In genomic region chr15:82368146-82368545, GRCm38 (mm10) we compare ENCODE assay signal across 30 mouse cellular contexts. TPM values are rescaled to one million over a fixed set of nuclear protein-coding genes. Genes with fewer than 3 reads are reported as not detected.
DNase-seq lines count a peak whose midpoint lies in the region; ATAC-seq and TF ChIP-seq lines count a peak whose summit lies in the region.
"Had no signal": no experiment of that assay in that cellular context is flagged by ENCODE, and none has a peak within 500 bp of the region (broad histone marks: within the 10 kb centered on the region; RNA-seq: fewer than 3 reads in every experiment).

No protein-coding gene starts in this region.

- no peak overlapping the region for H3K4me3 ChIP-seq in heart, postnatal 0 days (ENCODE audit: low read depth, low read length)
- H3K4me3 ChIP-seq in kidney, adult 2 months (ENCODE audit: insufficient read depth, low read depth, low read length): no peak overlapping the region
- no peak overlapping the region for H3K4me3 ChIP-seq in midbrain, embryonic 11.5 days (ENCODE audit: low read depth, low read length)
- no peak overlapping the region for H3K4me3 ChIP-seq in midbrain, embryonic 15.5 days
- H3K4me3 ChIP-seq: embryonic facial prominence, embryonic 12.5 days; embryonic facial prominence, embryonic 15.5 days; gastrocnemius, adult 2 months; heart, embryonic 12.5 days; hindbrain, embryonic 12.5 days; hindbrain, embryonic 15.5 days had no signal

- TF ChIP-seq EP300 in heart, postnatal 0 days (IDR thresholded peaks at IDR 0.05; ENCODE audit: low read depth): no peak

- no peaks in the 10 kb centered on the region for H3K36me3 ChIP-seq in heart, postnatal 0 days (replicated peaks; ENCODE audit: control insufficient read depth, insufficient read depth, low read length)
- no peaks in the 10 kb centered on the region for H3K36me3 ChIP-seq in kidney, adult 2 months (ENCODE audit: control insufficient read depth, insufficient read depth, low read length)
- H3K36me3 ChIP-seq in midbrain, embryonic 11.5 days (ENCODE audit: control insufficient read depth, insufficient read depth, low read length): no peaks in the 10 kb centered on the region
- H3K36me3 ChIP-seq in midbrain, embryonic 15.5 days (replicated peaks): no peaks in the 10 kb centered on the region
- H3K36me3 ChIP-seq: embryonic facial prominence, embryonic 12.5 days; embryonic facial prominence, embryonic 15.5 days; hindbrain, embryonic 12.5 days; hindbrain, embryonic 15.5 days had no signal

- TF ChIP-seq CTCF in heart, postnatal 0 days (IDR thresholded peaks at IDR 0.05; ENCODE audit: low read depth): no peak
- TF ChIP-seq CTCF in kidney, adult 2 months (conservative IDR thresholded peaks at IDR 0.05; ENCODE audit: insufficient read depth, insufficient read length, low read depth, low read length): no peak

- H3K4me1 ChIP-seq in heart, postnatal 0 days (ENCODE audit: control insufficient read depth, insufficient read depth): no peaks in the 10 kb centered on the region; the same call in 1 of the 2 replicates
- peaks cover 5% of the 10 kb centered on the region; the same call in 1 of the 2 replicates for H3K4me1 ChIP-seq in kidney, adult 2 months (ENCODE audit: control insufficient read depth, insufficient read depth, low read length)
- H3K4me1 ChIP-seq in midbrain, embryonic 11.5 days (ENCODE audit: control insufficient read depth, insufficient read depth, low read length): no peaks in the 10 kb centered on the region
- no peaks in the 10 kb centered on the region for H3K4me1 ChIP-seq in midbrain, embryonic 15.5 days
- H3K4me1 ChIP-seq: embryonic facial prominence, embryonic 12.5 days; embryonic facial prominence, embryonic 15.5 days; heart, embryonic 12.5 days; hindbrain, embryonic 12.5 days; hindbrain, embryonic 15.5 days had no signal

- no peaks in the 10 kb centered on the region for H3K27me3 ChIP-seq in heart, postnatal 0 days (ENCODE audit: control insufficient read depth, insufficient read depth, low read length)
- no peaks in the 10 kb centered on the region for H3K27me3 ChIP-seq in kidney, adult 2 months (replicated peaks; ENCODE audit: control insufficient read depth, insufficient read depth, low read length)
- no peaks in the 10 kb centered on the region for H3K27me3 ChIP-seq in midbrain, embryonic 11.5 days (ENCODE audit: control insufficient read depth, insufficient read depth, low read length)
- H3K27me3 ChIP-seq in midbrain, embryonic 15.5 days (replicated peaks): no peaks in the 10 kb centered on the region
- H3K27me3 ChIP-seq: embryonic facial prominence, embryonic 12.5 days; embryonic facial prominence, embryonic 15.5 days; hindbrain, embryonic 12.5 days; hindbrain, embryonic 15.5 days had no signal

- H3K9me3 ChIP-seq in heart, postnatal 0 days (replicated peaks; ENCODE audit: control insufficient read depth, low read length): no peaks in the 10 kb centered on the region
- H3K9me3 ChIP-seq in midbrain, embryonic 11.5 days (ENCODE audit: control insufficient read depth, low read length): no peaks in the 10 kb centered on the region
- no peaks in the 10 kb centered on the region for H3K9me3 ChIP-seq in midbrain, embryonic 15.5 days
- H3K9me3 ChIP-seq: embryonic facial prominence, embryonic 12.5 days; embryonic facial prominence, embryonic 15.5 days; heart, embryonic 12.5 days; hindbrain, embryonic 12.5 days; hindbrain, embryonic 15.5 days had no signal

- H3K9ac ChIP-seq in heart, postnatal 0 days (replicated peaks; ENCODE audit: low read depth, low read length): no peak overlapping the region
- no peak overlapping the region for H3K9ac ChIP-seq in midbrain, embryonic 11.5 days (ENCODE audit: low read length)
- H3K9ac ChIP-seq in midbrain, embryonic 15.5 days: no peak overlapping the region
- H3K9ac ChIP-seq: embryonic facial prominence, embryonic 12.5 days; embryonic facial prominence, embryonic 15.5 days; forebrain, postnatal 0 days; heart, embryonic 12.5 days; hindbrain, embryonic 12.5 days; hindbrain, embryonic 15.5 days had no signal

- intact Hi-C loops in heart, postnatal 36 days (cut with DNase I): no loop called here

- no peak overlapping the region for H3K4me2 ChIP-seq in heart, postnatal 0 days (ENCODE audit: low read depth, low read length)
- no peak overlapping the region for H3K4me2 ChIP-seq in midbrain, embryonic 11.5 days
- H3K4me2 ChIP-seq in midbrain, embryonic 15.5 days: no peak overlapping the region
- H3K4me2 ChIP-seq: embryonic facial prominence, embryonic 12.5 days; embryonic facial prominence, embryonic 15.5 days; heart, embryonic 12.5 days; hindbrain, embryonic 12.5 days; hindbrain, embryonic 15.5 days had no signal

- ATAC-seq in heart, postnatal 0 days (ENCODE audit: insufficient read depth, low read depth): peak; percentile 7; the same call in 1 of the 2 replicates
- ATAC-seq in midbrain, embryonic 11.5 days (ENCODE audit: low FRiP score): no peak
- no peak for ATAC-seq in midbrain, embryonic 15.5 days (replicated peaks)
- ATAC-seq: CD4-positive, CD25-positive, alpha-beta regulatory T cell, adult 4 months; forebrain, embryonic 14.5 days; forebrain, postnatal 0 days had no signal

- no peak for DNase-seq in heart, postnatal 0 days (ENCODE audit: low spot score)
- no peak for DNase-seq in heart, postnatal 36 days
- no peak for DNase-seq in kidney, adult 2 months
- DNase-seq in kidney, postnatal 14 days: no peak
- DNase-seq in midbrain, embryonic 11.5 days (ENCODE audit: low spot score, missing footprints): peak; percentile 56
- DNase-seq: adrenal gland, adult 2 months; adrenal gland, postnatal 14 days; cerebellum, adult 11 months; cerebellum, adult 2 months; cerebellum, adult 9-11 months; cerebellum, postnatal 25 days; forebrain, postnatal 0 days; gastrocnemius, adult 2 months; gastrocnemius, postnatal 14 days had no signal

- H3K27ac ChIP-seq in heart, postnatal 0 days (ENCODE audit: low read depth): no peak overlapping the region
- peak overlapping the region; percentile 31 for H3K27ac ChIP-seq in kidney, adult 2 months (ENCODE audit: insufficient read depth, low read depth, low read length)
- no peak overlapping the region for H3K27ac ChIP-seq in midbrain, embryonic 11.5 days (ENCODE audit: low read depth, low read length)
- no peak overlapping the region for H3K27ac ChIP-seq in midbrain, embryonic 15.5 days
- H3K27ac ChIP-seq: embryonic facial prominence, embryonic 12.5 days; embryonic facial prominence, embryonic 15.5 days; gastrocnemius, adult 2 months; hindbrain, embryonic 12.5 days; hindbrain, embryonic 15.5 days had no signal

- WGBS in heart, postnatal 0 days: 85% methylated on average over 4 of the region's 4 CpGs
- 92% methylated on average over 4 of the region's 4 CpGs for WGBS in kidney, adult 2 months
- WGBS in midbrain, embryonic 11.5 days: 90% methylated on average over 4 of the region's 4 CpGs
- WGBS in midbrain, embryonic 15.5 days: 89% methylated on average over 4 of the region's 4 CpGs

- TF ChIP-seq POLR2A in kidney, adult 2 months (IDR thresholded peaks at IDR 0.05; ENCODE audit: low read depth, low read length): no peak

RNA-seq across cellular contexts. Expression of gene Cyp2d22, which starts 11.9 kb away (rescaled TPM):
- 14.8 and 16.8 TPM in 2 replicates for total RNA-seq in heart, postnatal 0 days (2014; rRNA removed; ENCODE audit: low replicate concordance)
- 10.1 and 10.6 TPM in 2 replicates for polyA plus RNA-seq in heart, postnatal 0 days (2015; fragmentation: Nextera tagmentation; extraction: Ambion mirVana)
- total RNA-seq in heart, postnatal 36 days (2021): 10 to 100 TPM; 25.6 to 25.8 TPM
- 60.9 and 74.8 TPM in 2 replicates for polyA plus RNA-seq in kidney, adult 2 months (2012; rRNA removed)
- 1.7 and 1.9 TPM in 2 replicates for polyA plus RNA-seq in midbrain, embryonic 11.5 days (2014; fragmentation: Nextera tagmentation; extraction: Ambion mirVana)
- 1.7 and 2.0 TPM in 2 replicates for polyA plus RNA-seq in midbrain, embryonic 15.5 days (2015; fragmentation: Nextera tagmentation; extraction: Ambion mirVana)
- total RNA-seq: MEL had no signal

RNA-seq across cellular contexts. Expression of gene Ndufa6, which starts 14.0 kb away (rescaled TPM):
- 397 and 531 TPM in 2 replicates for total RNA-seq in heart, postnatal 0 days (2014; rRNA removed; ENCODE audit: low replicate concordance)
- polyA plus RNA-seq in heart, postnatal 0 days (2015; fragmentation: Nextera tagmentation; extraction: Ambion mirVana): 1,167 and 1,291 TPM in 2 replicates
- 100 to 1,000 TPM; 702 to 740 TPM for total RNA-seq in heart, postnatal 36 days (2021)
- 632 and 646 TPM in 2 replicates for polyA plus RNA-seq in kidney, adult 2 months (2012; rRNA removed)
- 290 and 293 TPM in 2 replicates for polyA plus RNA-seq in midbrain, embryonic 11.5 days (2014; fragmentation: Nextera tagmentation; extraction: Ambion mirVana)
- 309 and 330 TPM in 2 replicates for polyA plus RNA-seq in midbrain, embryonic 15.5 days (2015; fragmentation: Nextera tagmentation; extraction: Ambion mirVana)

RNA-seq across cellular contexts. Expression of gene Cyp2d11, which starts 25.7 kb away (rescaled TPM):
- not detected in 2 replicates for total RNA-seq in heart, postnatal 0 days (2014; rRNA removed; ENCODE audit: low replicate concordance)
- polyA plus RNA-seq in heart, postnatal 0 days (2015; fragmentation: Nextera tagmentation; extraction: Ambion mirVana): not detected in 2 replicates
- total RNA-seq in heart, postnatal 36 days (2021): under 1 TPM; 0.22 to 0.36 TPM
- polyA plus RNA-seq in kidney, adult 2 months (2012; rRNA removed): not detected in 2 replicates
- not detected in 2 replicates for polyA plus RNA-seq in midbrain, embryonic 11.5 days (2014; fragmentation: Nextera tagmentation; extraction: Ambion mirVana)
- polyA plus RNA-seq in midbrain, embryonic 15.5 days (2015; fragmentation: Nextera tagmentation; extraction: Ambion mirVana): not detected in 2 replicates
- total RNA-seq: adrenal gland, postnatal 14 days; common myeloid progenitor, adult 5-6 weeks; forebrain, postnatal 0 days; gastrocnemius, adult 2 months; heart, adult 18-20 months; hematopoietic stem cell, adult 5-6 weeks; MEL had no signal
- polyA plus RNA-seq: adrenal gland, adult 2 months; C2C12; CD4-positive, CD25-positive, alpha-beta regulatory T cell, adult 4 months; cerebellum, adult 2 months; embryonic facial prominence, embryonic 12.5 days; embryonic facial prominence, embryonic 15.5 days; forebrain, embryonic 11.5 days; forebrain, embryonic 14.5 days; forebrain, postnatal 0 days; frontal cortex, adult 2 months; heart, embryonic 12.5 days; heart, embryonic 16.5 days; hindbrain, embryonic 12.5 days; hindbrain, embryonic 15.5 days had no signal

RNA-seq across cellular contexts. Expression of gene Smdt1, which starts 29.4 kb away (rescaled TPM):
- total RNA-seq in heart, postnatal 0 days (2014; rRNA removed; ENCODE audit: low replicate concordance): 342 and 440 TPM in 2 replicates
- polyA plus RNA-seq in heart, postnatal 0 days (2015; fragmentation: Nextera tagmentation; extraction: Ambion mirVana): 431 and 450 TPM in 2 replicates
- total RNA-seq in heart, postnatal 36 days (2021): 100 to 1,000 TPM; 192 to 202 TPM
- 316 and 376 TPM in 2 replicates for polyA plus RNA-seq in kidney, adult 2 months (2012; rRNA removed)
- 253 and 268 TPM in 2 replicates for polyA plus RNA-seq in midbrain, embryonic 11.5 days (2014; fragmentation: Nextera tagmentation; extraction: Ambion mirVana)
- 322 and 335 TPM in 2 replicates for polyA plus RNA-seq in midbrain, embryonic 15.5 days (2015; fragmentation: Nextera tagmentation; extraction: Ambion mirVana)

RNA-seq across cellular contexts. Expression of gene Pheta2, which starts 29.4 kb away (rescaled TPM):
- 1.4 and 2.5 TPM in 2 replicates for total RNA-seq in heart, postnatal 0 days (2014; rRNA removed; ENCODE audit: low replicate concordance)
- polyA plus RNA-seq in heart, postnatal 0 days (2015; fragmentation: Nextera tagmentation; extraction: Ambion mirVana): 3.6 and 3.9 TPM in 2 replicates
- 1 to 10 TPM in 1 of 2 experiments, under 1 TPM in 1; 0.76 to 1.6 TPM for total RNA-seq in heart, postnatal 36 days (2021)
- 0.45 and 0.52 TPM in 2 replicates for polyA plus RNA-seq in kidney, adult 2 months (2012; rRNA removed)
- 3.4 and 4.3 TPM in 2 replicates for polyA plus RNA-seq in midbrain, embryonic 11.5 days (2014; fragmentation: Nextera tagmentation; extraction: Ambion mirVana)
- polyA plus RNA-seq in midbrain, embryonic 15.5 days (2015; fragmentation: Nextera tagmentation; extraction: Ambion mirVana): 1.2 and 1.5 TPM in 2 replicates
